Mouse (Mus musculus): ENCODE measurements around the gene Atp11a. TPM values are rescaled to one million over a fixed set of nuclear protein-coding genes. Genes with fewer than 3 reads are reported as not detected.

The Atp11a gene
- polyA plus RNA-seq, 1 experiment from 2014 or later = 139 TPM

GRCm38 (mm10) chr8:12786958-12787301 is 30.1 kb downstream of the Atp11a start:
- ATAC-seq (no peak), DNase-seq (ENCODE audit: low read depth, low spot score) (no peak)
- no peak for TF ChIP-seq CTCF (IDR thresholded peaks at IDR 0.05)
- in situ Hi-C loops (cut with MboI; ENCODE audit: low pct_unique_long_range_greater_than_20kb) = no loop called here
- no peaks in the 10 kb centered on the region for H3K27me3 ChIP-seq
- POLR2A ChIA-PET = no interaction called here
- CTCF ChIA-PET = interaction anchor here (1.3 to 2.4 kb wide), 3 partner anchors 10 to 32 kb away, joined by 3 to 6 read pairs (median 4); no protein-coding TSS in a partner anchor

- H3K27me3 ChIP-seq = no peaks in the 10 kb centered on the region
- TF ChIP-seq CTCF (IDR thresholded peaks at IDR 0.05) = no peak
- DNase-seq (ENCODE audit: low read depth, low spot score) (no peak), ATAC-seq (no peak)
- in situ Hi-C loops (cut with MboI; ENCODE audit: low pct_unique_long_range_greater_than_20kb) = no loop called here
- ChIA-PET CTCF (interaction anchor here (2.4 kb wide), 1 partner anchor 11 kb away, joined by 6 read pairs; no protein-coding TSS in a partner anchor), POLR2A (interaction anchor here (0.6 kb wide), 1 partner anchor 9 kb away, joined by 3 read pairs; no protein-coding TSS in a partner anchor)
These were observed 30.6 kb downstream of the Atp11a start for GRCm38 (mm10) chr8:12787427-12787826.

GRCm38 (mm10) chr8:12788695-12789094 is 31.9 kb downstream of the Atp11a start:
- in situ Hi-C loops (cut with MboI; ENCODE audit: low pct_unique_long_range_greater_than_20kb) = no loop called here
- ChIA-PET POLR2A (no interaction called here), CTCF (interaction anchor here (1.0 to 3.1 kb wide), 2 partner anchors 10 to 33 kb away, joined by 3 to 9 read pairs; no protein-coding TSS in a partner anchor)
- DNase-seq (ENCODE audit: low read depth, low spot score) (no peak), ATAC-seq (no peak)
- no peaks in the 10 kb centered on the region for H3K27me3 ChIP-seq
- TF ChIP-seq CTCF (IDR thresholded peaks at IDR 0.05) = no peak

DNA sequence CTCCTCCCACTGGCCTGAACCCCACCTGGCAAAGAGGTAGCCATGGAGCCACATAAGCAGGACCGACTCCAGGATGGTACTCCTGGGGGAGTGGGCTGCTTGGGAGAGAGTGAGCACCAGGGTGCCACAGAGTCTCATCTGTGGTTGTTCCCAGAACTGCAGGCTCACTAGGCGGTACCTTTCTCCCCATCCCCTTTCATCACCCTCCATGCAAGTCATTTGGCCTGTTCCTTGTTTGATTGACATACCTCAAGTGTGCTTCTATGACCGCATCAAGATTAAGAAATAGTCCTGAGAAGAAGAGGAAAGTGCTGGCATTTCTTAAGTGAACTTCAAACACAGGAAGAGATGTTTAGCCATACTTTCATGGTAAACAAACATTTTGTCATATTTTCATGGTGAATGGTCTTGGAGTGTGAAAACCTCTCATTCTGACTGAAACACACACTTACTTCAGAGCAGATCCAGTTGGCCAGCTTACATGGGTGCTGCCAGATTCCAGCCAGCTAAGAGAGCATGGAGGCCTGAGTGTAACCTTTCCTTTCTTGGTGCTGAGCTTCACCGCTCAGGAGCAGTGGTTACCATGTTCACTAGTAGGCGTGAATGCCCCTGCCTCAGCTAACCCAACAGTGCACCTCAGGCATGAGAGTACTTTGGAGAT is 38.3 kb downstream of the Atp11a start:
- in situ Hi-C loops (cut with MboI; ENCODE audit: low pct_unique_long_range_greater_than_20kb) = no loop called here

GRCm38 (mm10) chr8:12799099-12799498 is 42.3 kb downstream of the Atp11a start:
- ATAC-seq (no peak), DNase-seq (ENCODE audit: low read depth, low spot score) (no peak)
- H3K27me3 ChIP-seq = no peaks in the 10 kb centered on the region
- CTCF ChIA-PET = no interaction called here
- POLR2A ChIA-PET = no interaction called here
- in situ Hi-C loops (cut with MboI; ENCODE audit: low pct_unique_long_range_greater_than_20kb) = no loop called here
- TF ChIP-seq CTCF (IDR thresholded peaks at IDR 0.05) = no peak

More for the DNA sequence above, 38.3 kb downstream of the Atp11a start:
- TF ChIP-seq CTCF (IDR thresholded peaks at IDR 0.05) = no peak
- ChIA-PET POLR2A (no interaction called here), CTCF (interaction anchor here (0.9 kb wide), 1 partner anchor 9 kb away, joined by 3 read pairs; no protein-coding TSS in a partner anchor)
- ATAC-seq (peak; percentile 90), DNase-seq (ENCODE audit: low read depth, low spot score) (no peak)
- H3K27me3 ChIP-seq = no peaks in the 10 kb centered on the region

DNA sequence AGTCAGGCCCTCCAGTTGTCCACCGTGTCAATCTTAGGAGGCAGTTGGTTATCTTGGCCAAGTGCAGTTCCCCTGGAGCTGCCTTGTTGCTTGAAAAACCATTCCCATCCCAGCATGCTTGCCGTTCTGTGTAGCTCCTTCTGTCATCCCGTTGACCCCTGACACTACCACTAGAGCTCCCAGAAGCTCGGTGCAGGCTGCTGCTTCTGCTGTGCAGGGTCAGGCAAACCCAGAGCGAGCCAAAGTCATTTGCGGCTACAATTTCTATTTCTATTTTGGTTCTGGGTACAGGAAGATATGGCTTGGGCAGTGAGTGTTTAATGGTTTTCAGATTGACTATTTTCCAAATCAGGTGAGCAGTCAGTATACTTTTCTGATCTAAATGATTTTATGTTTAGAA is 43.0 kb downstream of the Atp11a start:
- ATAC-seq = no peak
- no peaks in the 10 kb centered on the region for H3K27me3 ChIP-seq
- in situ Hi-C loops (cut with MboI; ENCODE audit: low pct_unique_long_range_greater_than_20kb) = loop anchor here (10.0 kb wide), 1 partner anchor 125 kb away; the partner anchor contains the start of gene Tubgcp3
- TF ChIP-seq CTCF (IDR thresholded peaks at IDR 0.05) = no peak
- POLR2A ChIA-PET = no interaction called here
- DNase-seq (ENCODE audit: low read depth, low spot score) = no peak
- CTCF ChIA-PET = interaction anchor here (1.6 kb wide), 1 partner anchor 24 kb away, joined by 3 read pairs; no protein-coding TSS in a partner anchor

DNA sequence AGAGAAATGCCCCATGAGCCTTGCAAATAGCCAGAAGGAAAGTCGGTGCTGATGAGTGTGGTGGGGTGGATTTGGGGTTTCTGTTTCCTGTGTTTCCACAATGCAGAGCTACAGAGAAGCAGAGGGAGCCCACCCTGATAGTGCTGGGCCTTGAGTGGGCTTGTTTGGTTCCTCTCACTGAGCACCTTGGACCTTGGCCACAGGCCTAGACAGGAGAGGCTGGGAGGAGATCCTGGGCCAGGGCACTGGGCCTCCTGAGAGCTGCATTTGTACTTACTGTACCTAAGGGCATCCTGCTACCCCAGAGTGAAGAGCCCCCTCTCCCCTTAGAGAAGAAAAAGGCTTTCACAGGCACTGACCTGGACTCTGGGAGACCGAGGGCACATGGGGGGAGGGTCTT is 43.4 kb downstream of the Atp11a start:
- DNase-seq (ENCODE audit: low read depth, low spot score) (no peak), ATAC-seq (no peak)
- POLR2A ChIA-PET = no interaction called here
- H3K27me3 ChIP-seq = no peaks in the 10 kb centered on the region
- CTCF ChIA-PET = interaction anchor here (1.6 kb wide), 1 partner anchor 25 kb away, joined by 3 read pairs; no protein-coding TSS in a partner anchor
- no peak for TF ChIP-seq CTCF (IDR thresholded peaks at IDR 0.05)
- in situ Hi-C loops (cut with MboI; ENCODE audit: low pct_unique_long_range_greater_than_20kb) = loop anchor here (10.0 kb wide), 1 partner anchor 125 kb away; the partner anchor contains the start of gene Tubgcp3

- H3K27me3 ChIP-seq = no peaks in the 10 kb centered on the region
- DNase-seq (ENCODE audit: low read depth, low spot score) (no peak), ATAC-seq (no peak)
- ChIA-PET POLR2A (interaction anchor here (1.1 kb wide), 1 partner anchor 16 kb away, joined by 4 read pairs; no protein-coding TSS in a partner anchor), CTCF (interaction anchor here (1.0 kb wide), 1 partner anchor 93 kb away, joined by 3 read pairs; no protein-coding TSS in a partner anchor)
- TF ChIP-seq CTCF (IDR thresholded peaks at IDR 0.05) = no peak
- in situ Hi-C loops (cut with MboI; ENCODE audit: low pct_unique_long_range_greater_than_20kb) = loop anchor here (10.0 kb wide), 1 partner anchor 127 kb away; the partner anchor contains the start of gene Tubgcp3
These were observed 44.8 kb downstream of the Atp11a start for GRCm38 (mm10) chr8:12801586-12801985.

GRCm38 (mm10) chr8:12803121-12803520 is 46.3 kb downstream of the Atp11a start:
- ATAC-seq = no peak
- CTCF ChIA-PET = interaction anchor here (0.9 kb wide), 2 partner anchors 39 to 49 kb away, joined by 3 read pairs; no protein-coding TSS in a partner anchor
- H3K27me3 ChIP-seq = no peaks in the 10 kb centered on the region
- no peak for TF ChIP-seq CTCF (IDR thresholded peaks at IDR 0.05)
- DNase-seq (ENCODE audit: low read depth, low spot score) = no peak
- POLR2A ChIA-PET = no interaction called here
- in situ Hi-C loops (cut with MboI; ENCODE audit: low pct_unique_long_range_greater_than_20kb) = loop anchor here (10.0 kb wide), 1 partner anchor 128 kb away; the partner anchor contains the start of gene Tubgcp3

DNA sequence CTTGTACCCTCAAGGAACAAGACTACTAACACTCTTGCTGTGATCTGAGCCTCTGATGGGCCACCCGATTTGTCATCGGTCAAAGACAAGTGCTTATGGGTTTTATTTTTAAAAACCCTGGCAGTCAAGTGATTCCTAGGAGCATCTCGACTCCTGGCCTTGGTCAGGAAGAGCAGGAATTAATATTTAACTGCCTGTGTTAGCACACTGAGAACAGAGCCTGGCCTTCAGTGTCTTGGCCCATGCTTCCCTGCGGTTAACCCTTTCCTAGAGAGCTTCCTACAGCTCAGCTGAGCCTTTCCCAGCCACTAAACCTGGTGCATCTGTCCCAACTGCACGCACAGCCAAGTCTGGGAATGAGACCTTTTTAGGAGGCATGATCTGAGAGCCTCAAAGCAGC is 48.1 kb downstream of the Atp11a start:
- no peak for TF ChIP-seq CTCF (IDR thresholded peaks at IDR 0.05)
- in situ Hi-C loops (cut with MboI; ENCODE audit: low pct_unique_long_range_greater_than_20kb) = loop anchor here (5.0 to 10.0 kb wide), 2 partner anchors 43 to 130 kb away; partner anchors contain the start of gene Tubgcp3
- peak; percentile 53 for ATAC-seq
- H3K27me3 ChIP-seq = no peaks in the 10 kb centered on the region
- DNase-seq (ENCODE audit: low read depth, low spot score) = no peak
- ChIA-PET POLR2A (no interaction called here), CTCF (interaction anchor here (1.1 kb wide), 1 partner anchor 53 kb away, joined by 3 read pairs; no protein-coding TSS in a partner anchor)

DNA sequence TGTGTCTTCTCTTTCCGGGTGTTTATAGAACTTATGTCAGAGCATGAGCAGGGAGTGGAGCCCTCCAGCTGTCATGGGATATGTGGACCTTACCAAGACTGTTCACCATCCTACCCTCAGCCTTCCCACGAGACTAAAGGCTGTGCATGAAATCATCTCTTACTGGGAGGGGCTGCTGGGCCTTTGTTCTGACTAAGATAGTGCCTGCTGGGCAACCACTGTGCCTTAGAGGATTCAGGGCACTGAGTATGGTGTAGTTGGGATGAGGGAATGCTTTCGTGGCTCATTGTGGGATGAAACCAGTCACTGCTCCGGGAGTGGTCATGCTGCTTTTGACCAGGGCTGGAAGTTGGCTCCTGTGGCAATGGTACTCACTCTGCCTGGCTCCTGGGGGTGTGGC is 48.8 kb downstream of the Atp11a start:
- ChIA-PET POLR2A (no interaction called here), CTCF (interaction anchor here (1.1 kb wide), 1 partner anchor 53 kb away, joined by 3 read pairs; no protein-coding TSS in a partner anchor)
- in situ Hi-C loops (cut with MboI; ENCODE audit: low pct_unique_long_range_greater_than_20kb) = loop anchor here (5.0 to 10.0 kb wide), 2 partner anchors 43 to 131 kb away; partner anchors contain the start of gene Tubgcp3
- peak; percentile 63 for DNase-seq (ENCODE audit: low read depth, low spot score)
- no peaks in the 10 kb centered on the region for H3K27me3 ChIP-seq
- ATAC-seq = peak; percentile 66
- no peak for TF ChIP-seq CTCF (IDR thresholded peaks at IDR 0.05)
